Mouse (Mus musculus) erythroid progenitor cell, adult 5-6 weeks (primary cell): ENCODE measurements around the gene Fam84b. TPM values are rescaled to one million over a fixed set of nuclear protein-coding genes. Genes with fewer than 3 reads are reported as not detected.
"Not testable (repeated sequence)": the region's sequence is repeated elsewhere in the genome, so short reads cannot be mapped to it uniquely, and the experiment has no call there.

Experiments used
- ATAC-seq: replicated peaks from 2 replicates; pipeline ENCODE4 v1.8.0; 2016; ENCODE audit warnings: moderate number of reproducible peaks, mild to moderate bottlenecking, moderate TSS enrichment, inconsistent platforms; ENCODE audit not compliant: poor library complexity, low FRiP score, severe bottlenecking
- total RNA-seq, 2 experiments: library from RNA; stranded (forward) in 1 of 2; stranded (reverse) in 1 of 2; fragments of 150-400 nt in 1 of 2; fragments of 186-747, 209-891 nt in 1 of 2; gene quantifications; 2 replicates each; pipeline versions ENCODE4 v1.2.3 to v1.2.4; 2015 to 2017; ENCODE audit warnings: low replicate concordance in 2 of 2

Gene Fam84b
- 1.4 TPM in 1 of 2 replicates, not detected in the other for total RNA-seq (2015; ENCODE audit: low replicate concordance)
- 0.61 and 0.77 TPM in 2 replicates for total RNA-seq (2017; ENCODE audit: low replicate concordance)

DNA sequence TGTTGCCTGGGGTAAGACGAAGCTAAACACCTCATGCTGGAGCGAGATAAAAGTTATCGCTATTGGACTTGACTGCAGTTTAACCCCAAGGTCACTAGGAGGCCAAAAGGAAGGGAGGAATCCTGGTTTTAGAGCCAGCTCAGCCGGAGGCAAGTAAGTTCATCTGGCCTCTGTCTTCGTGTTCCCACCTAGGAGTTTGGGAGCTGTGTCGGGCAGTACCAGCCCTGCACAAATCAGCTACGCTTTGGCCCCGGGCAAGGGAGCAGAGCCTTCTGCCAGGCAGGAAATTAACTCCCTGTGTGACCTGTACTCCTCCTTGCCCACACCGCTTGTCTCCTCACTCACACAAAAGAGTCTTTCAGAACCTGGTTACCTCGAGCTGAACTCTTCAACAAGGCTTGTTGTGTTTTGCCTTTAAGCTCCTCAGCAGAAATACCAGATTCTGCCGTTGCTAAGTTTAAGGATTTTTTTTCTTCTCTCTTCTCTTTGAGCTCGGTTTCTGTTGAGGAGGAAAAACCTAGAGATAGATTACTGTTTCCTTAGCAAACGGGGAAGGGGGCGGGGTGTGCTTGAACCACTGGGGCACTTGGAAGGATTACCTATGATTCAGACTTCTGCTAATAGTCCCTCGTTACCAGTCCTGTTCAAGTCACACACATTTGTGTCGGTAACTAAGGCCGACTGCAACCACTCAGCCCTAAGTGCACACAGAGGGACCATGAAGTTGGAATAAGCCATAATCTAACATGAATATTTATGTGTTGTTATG, at the start of gene Fam84b:
Gene Fam84b (minus strand): TSS at position 548 of the 769 bp plus-strand sequence.
- peak; percentile 76 for ATAC-seq

- no peak for ATAC-seq
Observed at GRCm38 (mm10) chr15:60898187-60898965, 44.8 kb upstream of the Fam84b start.

DNA sequence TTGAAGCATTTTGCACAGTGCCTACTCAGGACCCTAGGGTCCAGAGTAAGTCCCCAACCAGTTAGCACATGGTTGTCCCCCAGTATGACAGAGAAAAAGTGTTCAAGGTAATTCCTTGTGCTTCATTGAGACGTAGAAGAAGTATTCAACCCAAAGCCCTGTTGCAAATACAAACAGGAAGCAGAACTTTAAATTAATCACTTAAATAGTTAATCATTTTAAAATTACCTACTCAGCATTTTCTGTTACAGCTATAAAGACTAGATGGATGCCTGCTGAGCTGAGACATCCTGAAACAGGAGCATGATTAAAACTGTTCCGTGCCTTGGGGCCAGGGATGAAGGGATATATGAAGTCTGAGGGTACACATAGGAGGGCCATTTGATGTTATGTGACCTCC, 42.5 kb upstream of the Fam84b start:
- ATAC-seq: no peak

DNA sequence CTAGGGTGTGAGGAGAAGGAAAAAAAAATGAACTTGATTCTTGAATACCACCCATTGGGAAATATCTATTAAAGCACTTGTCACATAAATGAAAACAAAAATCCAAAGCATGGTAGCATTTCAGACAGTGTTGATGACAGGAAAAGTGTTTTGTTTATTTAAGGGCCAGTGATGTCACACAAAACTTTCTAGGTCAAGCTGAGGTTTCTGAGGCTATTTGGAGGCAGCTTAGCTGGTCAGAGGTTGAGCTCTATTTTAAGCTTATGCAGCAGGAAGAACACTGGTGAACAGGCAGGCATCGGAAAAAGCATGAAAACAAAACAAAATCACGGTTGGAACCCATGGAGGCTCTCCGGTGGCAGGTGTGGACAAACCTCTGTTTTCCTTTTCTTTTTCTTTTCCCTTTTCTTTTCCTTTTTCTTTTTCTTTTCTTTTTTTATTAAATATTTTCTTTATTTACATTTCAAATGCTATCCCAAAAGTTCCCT, 39.4 kb upstream of the Fam84b start:
- no peak for ATAC-seq

DNA sequence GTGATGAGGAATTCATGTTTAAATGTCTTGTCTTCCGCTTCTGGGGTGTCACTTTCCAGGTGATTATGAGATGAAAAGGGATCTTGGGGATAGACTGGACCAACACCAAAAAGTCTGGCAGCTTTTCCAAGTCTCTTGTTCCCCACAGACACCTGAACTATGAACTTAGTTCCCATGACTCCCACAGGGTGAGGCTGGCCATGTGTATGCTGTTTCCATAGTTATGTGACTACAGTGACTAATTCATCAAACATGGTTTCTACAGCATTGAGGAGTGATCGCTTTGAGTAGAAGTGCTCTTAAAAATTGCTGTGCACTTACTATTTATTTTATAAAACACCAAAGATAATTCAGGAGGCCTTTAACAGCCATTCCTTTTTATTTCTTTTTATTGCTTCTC, 35.1 kb upstream of the Fam84b start:
- ATAC-seq: no peak

DNA sequence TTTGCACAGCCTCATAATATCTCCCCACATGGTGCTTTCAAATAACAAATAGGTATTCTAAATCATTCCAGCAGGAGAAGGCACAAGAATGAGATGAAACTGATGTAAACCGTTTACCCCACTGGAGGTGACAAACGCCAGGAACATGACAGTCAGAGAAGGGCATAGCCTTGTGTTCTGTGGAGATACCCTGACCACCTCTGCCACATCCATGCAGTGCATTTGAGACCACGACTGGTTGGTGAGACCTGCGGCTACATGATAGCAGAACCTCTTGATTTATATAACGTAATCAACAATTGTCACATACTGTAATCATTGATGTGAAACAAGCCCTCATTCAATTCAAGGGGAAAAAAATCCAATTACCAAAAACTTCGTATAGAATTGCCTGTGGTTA, 22.1 kb upstream of the Fam84b start:
- no peak for ATAC-seq

- no peak for ATAC-seq
Observed at GRCm38 (mm10) chr15:60862417-60862816, 8.8 kb upstream of the Fam84b start.

DNA sequence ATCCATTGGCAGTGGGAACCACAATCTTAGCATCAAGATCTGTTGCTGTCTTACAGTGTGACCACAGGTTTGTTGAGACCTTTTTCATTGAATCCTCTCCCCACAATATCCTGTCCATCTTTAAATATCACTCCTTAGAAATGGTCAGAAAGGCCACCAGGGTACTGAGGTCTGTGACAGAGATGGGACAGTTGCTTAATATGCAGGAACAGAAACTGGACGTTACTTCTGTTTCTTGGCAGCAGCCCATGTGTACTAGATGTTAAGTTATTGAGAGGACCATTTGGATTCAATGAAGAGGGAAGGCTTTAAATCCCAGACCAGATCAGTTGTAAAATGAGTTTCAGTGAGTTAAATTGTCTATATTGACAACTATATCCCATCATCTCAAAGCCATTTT, 1.5 kb upstream of the Fam84b start:
- no peak for ATAC-seq

- ATAC-seq: no peak
Observed at GRCm38 (mm10) chr15:60854151-60854550, 573 bp upstream of the Fam84b start.

DNA sequence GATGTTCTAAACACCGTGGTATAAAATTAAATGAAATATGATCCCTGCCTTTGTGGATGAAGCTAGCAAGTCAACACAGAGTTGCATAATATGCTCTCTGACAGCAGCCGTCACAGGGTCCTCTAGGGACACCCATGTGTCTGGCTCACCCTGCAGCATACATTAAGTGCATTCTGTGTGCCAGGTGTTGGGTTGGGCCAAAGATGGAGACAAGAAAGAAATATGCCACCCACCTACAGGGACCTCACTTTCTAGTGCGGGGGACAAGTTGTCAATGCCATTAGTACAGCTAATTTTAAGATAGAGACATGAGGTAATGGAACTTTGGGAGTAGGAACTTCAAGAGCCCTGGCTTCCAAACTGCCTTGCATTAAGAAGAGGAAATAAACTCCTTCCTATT, 4.9 kb downstream of the Fam84b start:
- ATAC-seq: no peak

DNA sequence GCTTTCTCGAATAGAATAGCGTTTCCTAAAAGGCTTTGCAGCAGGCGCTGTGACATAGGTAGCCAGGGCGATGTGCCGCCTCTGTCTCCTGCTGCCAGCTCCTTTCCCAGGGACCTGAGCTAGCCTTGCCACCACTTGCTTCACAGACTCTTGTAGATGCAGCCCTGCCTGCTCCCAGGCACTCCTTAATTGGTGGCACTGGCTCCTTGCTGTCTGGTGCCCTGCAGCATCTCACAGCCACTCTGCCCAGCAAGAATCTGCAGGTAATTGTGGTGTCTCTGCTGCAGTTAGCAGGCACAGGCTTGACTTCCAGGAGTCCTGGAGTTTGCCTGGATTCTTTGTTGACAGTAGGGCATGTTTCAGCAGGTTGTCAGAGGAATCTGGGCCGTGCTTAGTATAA, 7.3 kb downstream of the Fam84b start:
- ATAC-seq: no peak

GRCm38 (mm10) chr15:60845886-60846285, 7.7 kb downstream of the Fam84b start:
- no peak for ATAC-seq

DNA sequence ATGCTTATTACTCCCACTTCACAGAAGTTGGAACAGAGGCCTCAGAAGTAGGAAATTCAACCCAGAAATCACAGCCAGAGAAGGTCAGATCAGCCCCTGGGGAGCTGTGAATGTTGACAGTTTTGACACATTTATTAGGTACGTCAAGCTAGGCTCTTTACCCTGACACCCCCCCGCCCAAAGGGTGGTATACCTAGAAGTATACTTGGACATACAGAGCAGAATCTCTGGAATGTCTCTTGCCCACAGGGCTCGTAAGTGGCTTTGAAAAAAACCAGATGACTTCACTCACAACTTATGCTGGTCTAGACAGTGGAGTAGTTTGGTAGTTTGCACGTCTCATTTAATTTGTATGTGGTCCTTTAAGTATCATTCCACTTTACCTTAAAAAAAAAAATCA, 11.8 kb downstream of the Fam84b start:
- no peak for ATAC-seq

DNA sequence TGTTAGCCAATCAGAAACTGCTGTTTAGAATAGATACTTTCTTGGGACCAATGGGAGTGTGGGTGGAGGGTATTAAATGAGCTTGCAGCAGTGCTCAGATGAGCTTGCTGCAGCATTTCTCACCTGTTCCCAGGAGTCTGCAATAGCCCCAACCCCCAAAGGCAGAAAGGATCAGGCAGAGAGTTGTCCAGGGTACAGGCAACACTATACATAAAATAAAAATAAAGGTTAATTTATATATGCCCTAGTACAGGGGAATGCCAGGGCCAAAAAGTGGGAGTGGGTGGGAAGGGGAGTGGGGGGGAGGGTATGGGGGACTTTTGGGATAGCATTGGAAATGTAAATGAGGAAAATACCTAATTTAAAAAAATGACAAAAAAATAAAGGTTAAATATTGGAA, 12.3 kb downstream of the Fam84b start:
- ATAC-seq: not testable (repeated sequence)

DNA sequence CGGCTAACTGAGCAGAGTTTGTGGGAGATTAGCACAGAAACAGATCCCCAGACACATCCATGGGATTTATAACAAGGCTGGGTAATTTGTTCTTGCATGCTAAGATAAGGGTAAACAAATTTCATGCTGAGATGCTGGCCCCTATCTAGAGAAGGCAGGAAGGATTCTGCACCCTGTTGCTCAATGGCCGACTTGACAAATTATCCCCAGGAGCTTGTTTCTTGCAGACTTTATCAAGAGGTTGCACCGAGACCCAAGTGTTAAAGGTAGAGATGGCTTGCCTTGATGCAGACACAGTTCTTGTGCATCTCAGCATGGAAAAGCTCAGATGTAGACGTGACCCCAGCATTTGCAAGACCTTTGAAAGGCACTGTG, 13.3 kb downstream of the Fam84b start:
- no peak for ATAC-seq

- no peak for ATAC-seq
Observed at GRCm38 (mm10) chr15:60839539-60840295, 13.9 kb downstream of the Fam84b start.

DNA sequence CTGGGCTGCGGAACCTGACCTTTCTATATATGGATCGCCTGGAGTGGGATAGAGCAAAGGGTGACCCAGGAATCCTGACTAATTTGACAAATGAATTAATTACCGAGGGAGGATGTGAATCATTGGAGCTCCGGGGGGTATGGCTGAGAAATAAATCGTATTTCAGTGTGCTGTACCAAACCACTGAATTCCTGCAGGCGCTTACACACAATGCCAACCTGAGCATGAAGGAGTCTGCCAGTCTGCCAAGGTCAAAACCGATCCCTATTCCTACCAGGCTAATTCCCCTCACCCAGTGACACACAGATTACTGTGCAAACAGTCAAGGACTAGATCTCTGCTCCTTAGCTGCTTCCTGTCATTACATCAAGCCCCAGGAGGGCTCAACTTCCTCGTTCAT, 15.4 kb downstream of the Fam84b start:
- no peak for ATAC-seq

- no peak for ATAC-seq
Observed at GRCm38 (mm10) chr15:60837719-60838118, 15.9 kb downstream of the Fam84b start.

- no peak for ATAC-seq
Observed at GRCm38 (mm10) chr15:60836321-60836720, 17.3 kb downstream of the Fam84b start.
